Mouse (Mus musculus) midbrain, embryonic 14.5 days (tissue): ENCODE measurements around the gene Gm15080. TPM values are rescaled to one million over a fixed set of nuclear protein-coding genes. Genes with fewer than 3 reads are reported as not detected.
"Not testable (repeated sequence)": the region's sequence is repeated elsewhere in the genome, so short reads cannot be mapped to it uniquely, and the experiment has no call there.

Source experiments
- ATAC-seq: fragments of 200-750 bp; cut with Nextera tagmentation; 2 replicates; pipeline ENCODE4 v1.8.0; 2017; ENCODE audit warnings: moderate number of reproducible peaks, moderate library complexity; ENCODE audit not compliant: low FRiP score, low TSS enrichment
- DNase-seq: peaks from one replicate; pipeline ENCODE4 v3.0.0-alpha.2; 2015
- H3K27ac ChIP-seq: fragments of 300-500 bp; sonication (generic); replicated peaks from 2 replicates; pipeline ENCODE4 v1.5.1; 2014; ENCODE audit warnings: mild to moderate bottlenecking, low read depth, low read length, moderate library complexity
- H3K27me3 ChIP-seq: fragments of 300-500 bp; sonication (generic); 2 replicates; pipeline ENCODE4 v1.6.1; 2014; ENCODE audit warnings: low read length, control low read depth, mixed read lengths; ENCODE audit not compliant: control insufficient read depth, insufficient read depth
- H3K36me3 ChIP-seq: fragments of 300-500 bp; sonication (generic); 2 replicates; pipeline ENCODE4 v1.6.1; 2014; ENCODE audit warnings: low read length, control low read depth; ENCODE audit not compliant: control insufficient read depth, insufficient read depth
- H3K4me1 ChIP-seq: fragments of 300-500 bp; sonication (generic); 2 replicates; pipeline ENCODE4 v1.6.1; 2014; ENCODE audit warnings: mild to moderate bottlenecking, antibody characterized with exemption, low read length, control low read depth; ENCODE audit not compliant: control insufficient read depth, insufficient read depth
- H3K4me2 ChIP-seq: fragments of 300-500 bp; sonication (generic); 2 replicates; pipeline ENCODE4 v1.6.1; 2014; ENCODE audit warnings: mild to moderate bottlenecking, low read length, moderate library complexity
- H3K4me3 ChIP-seq: fragments of 300-500 bp; sonication (generic); replicated peaks from 2 replicates; pipeline ENCODE4 v1.5.1; 2014; ENCODE audit warnings: low read depth, low read length
- H3K9ac ChIP-seq: fragments of 300-500 bp; sonication (generic); replicated peaks from 2 replicates; pipeline ENCODE4 v1.6.1; 2014; ENCODE audit warnings: mild to moderate bottlenecking, low read length, moderate library complexity
- H3K9me3 ChIP-seq: fragments of 300-500 bp; sonication (generic); 2 replicates; pipeline ENCODE4 v1.6.1; 2016; ENCODE audit warnings: low read length, control low read depth, mixed read lengths; ENCODE audit not compliant: control insufficient read depth
- WGBS: fragments of 180-500 bp; shearing (Covaris S2); extraction: QIAGEN DNeasy Blood & Tissue Kit; methylation state at CpG from one replicate; pipeline ENCODE4 v1.1.7; 2014; 5-methylcytosine and 5-hydroxymethylcytosine counted together
- polyA plus RNA-seq: library from polyadenylated mRNA; unstranded; fragments of >200 nt; fragmentation: Nextera tagmentation; extraction: Ambion mirVana; gene quantifications from 2 replicates; pipeline ENCODE4 v1.2.1, GENCODE M21; 2014

Gene Gm15080
- not detected in 2 replicates for polyA plus RNA-seq

DNA sequence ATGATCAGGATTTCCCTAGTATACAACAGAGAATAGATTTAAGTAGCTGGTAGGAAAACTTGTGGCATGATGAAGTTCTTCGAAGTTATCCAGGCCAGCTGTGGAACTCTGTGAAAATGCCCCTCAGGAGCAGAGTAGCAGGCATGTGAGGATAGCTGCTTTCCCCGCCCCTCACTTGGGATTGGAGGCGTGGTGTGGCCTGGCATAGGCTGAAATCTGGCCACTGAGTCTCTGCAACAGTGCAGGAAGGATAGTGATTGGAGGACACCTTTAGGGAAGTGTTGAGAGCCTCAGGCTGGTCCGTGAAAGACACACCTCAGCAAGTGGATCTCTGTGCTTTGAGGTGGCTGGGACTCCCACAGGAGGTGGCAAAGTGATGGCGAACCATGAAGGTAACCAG is at the start of gene Gm15080:
Gene Gm15080 (plus strand): TSS at position 301 of the 400 bp plus-strand sequence.
- not testable (repeated sequence) for H3K9me3 ChIP-seq, H3K27me3 ChIP-seq, DNase-seq, ATAC-seq, H3K4me1 ChIP-seq, H3K9ac ChIP-seq, H3K27ac ChIP-seq, H3K4me3 ChIP-seq, H3K4me2 ChIP-seq, H3K36me3 ChIP-seq
- 82% methylated on average over 1 of the region's 5 CpGs for WGBS

Other genes starting within 250 kb of the Gm15080 start
- not detected in 2 replicates for gene Gm15128, start 227.0 kb upstream of the Gm15080 start, polyA plus RNA-seq
- gene Gm15107, start 187.7 kb downstream of the Gm15080 start, polyA plus RNA-seq: not detected in 2 replicates